Mouse (Mus musculus) adrenal gland, postnatal 4 days (tissue): ENCODE results near the gene Gm16506. TPM values are rescaled to one million over a fixed set of nuclear protein-coding genes. Genes with fewer than 3 reads are reported as not detected.
"Not testable (repeated sequence)": the region's sequence is repeated elsewhere in the genome, so short reads cannot be mapped to it uniquely, and the experiment has no call there.

ENCODE experiments used
- DNase-seq, 2 experiments: peaks; one replicate each; pipeline ENCODE4 v3.0.0; 2021 to 2022; ENCODE audit warnings: low spot score in 2 of 2, mixed read lengths in 2 of 2
- long read RNA-seq, 2 experiments: library from polyadenylated mRNA; stranded (forward); transcript quantifications; one replicate each; pipeline ENCODE4 v2.0.0; 2021
- total RNA-seq, 2 experiments: library from RNA; stranded (reverse); gene quantifications; 2 replicates each; pipeline ENCODE4 v1.2.3; 2021

The Gm16506 gene
- total RNA-seq = not detected
- long read RNA-seq, experiment 1 = 0 reads
- long read RNA-seq, experiment 2 = 0 reads

DNA sequence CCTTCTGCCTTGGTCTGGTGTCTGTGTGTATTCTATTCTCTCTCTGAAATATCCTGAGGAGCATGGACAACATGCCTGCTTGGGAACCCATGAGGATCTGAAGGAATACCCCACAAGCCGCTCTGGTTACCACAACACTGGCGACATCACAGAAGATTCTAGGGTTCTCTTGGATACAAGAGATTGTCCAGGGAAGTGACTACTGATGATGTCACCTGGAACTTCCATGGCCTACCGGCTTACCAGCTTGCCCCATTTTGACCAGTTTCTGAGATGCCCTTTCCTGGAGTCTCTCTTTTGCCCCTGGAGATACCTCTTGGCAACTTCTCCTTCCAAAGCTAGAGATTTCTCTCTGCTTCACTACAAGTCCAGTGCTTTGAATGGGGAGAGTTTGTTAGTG, at the start of gene Gm16506:
TSS of gene Gm16506 (minus strand) at position 101 of the 400 bp plus-strand sequence.
- DNase-seq = not testable (repeated sequence)

DNA sequence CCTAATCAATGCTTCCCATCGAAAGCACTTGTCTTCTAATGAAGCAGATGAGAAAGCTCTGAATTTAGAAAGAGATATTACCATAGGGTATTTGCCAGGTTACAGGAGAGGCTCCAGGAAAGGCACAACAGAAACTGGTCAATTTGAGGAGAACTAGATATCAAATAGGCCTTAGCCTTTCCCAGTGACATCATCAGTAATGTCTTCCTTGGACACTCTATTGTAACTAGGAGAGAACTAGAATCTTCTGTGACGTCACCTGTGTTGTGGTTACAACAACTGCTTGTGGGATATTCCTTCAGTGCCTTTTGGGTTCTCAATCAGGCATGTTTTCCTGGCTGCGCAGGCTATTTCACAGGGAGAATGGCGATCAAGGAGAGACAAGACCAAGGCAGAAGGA, 20.3 kb upstream of the Gm16506 start, which contains the start of gene Gm6526:
TSS of gene Gm6526 (plus strand) at position 301 of the 400 bp plus-strand sequence.
- DNase-seq = not testable (repeated sequence)

DNA sequence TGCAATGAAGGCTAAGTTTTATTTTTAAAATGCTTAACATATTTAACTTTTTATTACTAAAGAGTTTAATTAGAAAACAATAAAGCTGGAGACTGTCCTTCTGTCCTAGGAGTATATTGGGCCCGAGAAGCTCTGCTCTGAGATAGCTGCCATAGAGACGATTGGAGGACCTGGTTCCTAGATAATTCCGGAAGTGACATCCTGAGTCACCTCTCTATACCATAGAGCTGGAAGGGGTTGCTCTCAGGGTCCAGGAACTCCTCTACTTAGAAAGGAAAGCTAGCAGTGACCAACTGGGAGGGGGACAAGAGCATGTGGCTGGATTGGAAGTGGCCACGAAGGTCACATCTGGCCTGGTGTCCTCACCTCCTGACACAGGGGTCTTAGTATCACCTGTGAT, 29.7 kb downstream of the Gm16506 start, which contains the start of gene Gm7324:
TSS of gene Gm7324 (plus strand) at position 208 of the 400 bp plus-strand sequence.
- not testable (repeated sequence) for DNase-seq

DNA sequence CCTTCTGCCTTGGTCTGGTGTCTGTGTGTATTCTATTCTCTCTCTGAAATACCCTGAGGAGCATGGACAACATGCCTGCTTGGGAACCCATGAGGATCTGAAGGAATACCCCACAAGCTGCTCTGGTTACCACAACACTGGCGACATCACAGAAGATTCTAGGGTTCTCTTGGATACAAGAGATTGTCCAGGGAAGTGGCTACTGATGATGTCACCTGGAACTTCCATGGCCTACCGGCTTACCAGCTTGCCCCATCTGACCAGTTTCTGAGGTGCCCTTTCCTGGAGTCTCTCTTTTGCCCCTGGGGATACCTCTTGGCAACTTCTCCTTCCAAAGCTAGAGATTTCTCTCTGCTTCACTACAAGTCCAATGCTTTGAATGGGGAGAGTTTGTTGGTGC, 50.2 kb downstream of the Gm16506 start, which contains the start of gene Gm8165:
TSS of gene Gm8165 (minus strand) at position 101 of the 400 bp plus-strand sequence.
- not testable (repeated sequence) for DNase-seq

Other genes starting within 250 kb of the Gm16506 start
- not detected for gene Gm5799, start 183.9 kb downstream of the Gm16506 start, total RNA-seq
- gene Gm17654, start 148.3 kb downstream of the Gm16506 start, total RNA-seq = not detected
- not detected for gene Gm10375, start 119.5 kb downstream of the Gm16506 start, total RNA-seq
- not detected for gene Gm8165, start 50.3 kb downstream of the Gm16506 start, total RNA-seq
- gene Gm7324, start 29.7 kb downstream of the Gm16506 start, total RNA-seq = 1 to 10 TPM; 1.2 to 1.5 TPM
- not detected for gene Gm6526, start 20.4 kb upstream of the Gm16506 start, total RNA-seq
- not detected for gene Gm8180, start 57.3 kb upstream of the Gm16506 start, total RNA-seq
- 1 to 10 TPM in 1 of 2 experiments, under 1 TPM in 1; 0.59 to 2.0 TPM for gene Ear1, start 148.0 kb upstream of the Gm16506 start, total RNA-seq
- gene Ear10, start 196.1 kb upstream of the Gm16506 start, total RNA-seq = not detected
- 10 to 100 TPM; 10.0 to 10.8 TPM for gene Gm8113, start 197.9 kb upstream of the Gm16506 start, total RNA-seq
- not detected for gene Ang5, start 229.6 kb upstream of the Gm16506 start, total RNA-seq